Mouse (Mus musculus): ENCODE measurements around the gene Atg4d.
"Not testable (repeated sequence)": the region's sequence is repeated elsewhere in the genome, so short reads cannot be mapped to it uniquely, and the experiment has no call there.

The Atg4d gene

GRCm38 (mm10) chr9:21239465-21239848 is 25.6 kb upstream of the Atg4d start:
- DNase-seq (ENCODE audit: inconsistent age in 2 of 2, low spot score in 1 of 2) = no peak

GRCm38 (mm10) chr9:21241343-21241742 is 23.8 kb upstream of the Atg4d start:
- DNase-seq (ENCODE audit: inconsistent age in 2 of 2, low spot score in 1 of 2) = peak; percentile 74 to 92

- DNase-seq (ENCODE audit: inconsistent age in 2 of 2, low spot score in 1 of 2) = peak in 1 of 2 experiments; percentile 18
These were observed 21.2 kb upstream of the Atg4d start for GRCm38 (mm10) chr9:21243826-21244427.

GRCm38 (mm10) chr9:21244428-21245112 is 20.5 kb upstream of the Atg4d start:
- peak in 1 of 2 experiments; percentile 60 for DNase-seq (ENCODE audit: inconsistent age in 2 of 2, low spot score in 1 of 2)

- no peak for DNase-seq (ENCODE audit: inconsistent age in 2 of 2, low spot score in 1 of 2)
These were observed 20.0 kb upstream of the Atg4d start for GRCm38 (mm10) chr9:21245113-21245487.

- DNase-seq (ENCODE audit: inconsistent age in 2 of 2, low spot score in 1 of 2) = no peak
These were observed 18.8 kb upstream of the Atg4d start for GRCm38 (mm10) chr9:21246342-21246741.

- DNase-seq (ENCODE audit: inconsistent age in 2 of 2, low spot score in 1 of 2) = peak in 1 of 2 experiments; percentile 71
These were observed 16.8 kb upstream of the Atg4d start, which contains the start of gene S1pr5 for GRCm38 (mm10) chr9:21248326-21248725. Gene S1pr5 (minus strand): TSS chr9:21248443.

- peak in 1 of 2 experiments; percentile 21 for DNase-seq (ENCODE audit: inconsistent age in 2 of 2, low spot score in 1 of 2)
These were observed 15.2 kb upstream of the Atg4d start for GRCm38 (mm10) chr9:21249629-21250508.

- DNase-seq (ENCODE audit: inconsistent age in 2 of 2, low spot score in 1 of 2) = peak in 1 of 2 experiments; percentile 18
These were observed 14.6 kb upstream of the Atg4d start for GRCm38 (mm10) chr9:21250509-21250908.

- DNase-seq (ENCODE audit: inconsistent age in 2 of 2, low spot score in 1 of 2) = peak in 1 of 2 experiments; percentile 15
These were observed 13.9 kb upstream of the Atg4d start for GRCm38 (mm10) chr9:21251116-21251735.

GRCm38 (mm10) chr9:21254690-21255089 is 10.4 kb upstream of the Atg4d start:
- DNase-seq (ENCODE audit: inconsistent age in 2 of 2, low spot score in 1 of 2) = no peak

GRCm38 (mm10) chr9:21256349-21256748 is 8.7 kb upstream of the Atg4d start:
- not testable (repeated sequence) for DNase-seq (ENCODE audit: inconsistent age in 2 of 2, low spot score in 1 of 2)

- peak in 1 of 2 experiments; percentile 18 for DNase-seq (ENCODE audit: inconsistent age in 2 of 2, low spot score in 1 of 2)
These were observed 4.5 kb upstream of the Atg4d start for GRCm38 (mm10) chr9:21260491-21261040.

GRCm38 (mm10) chr9:21261831-21262230 is 3.3 kb upstream of the Atg4d start:
- DNase-seq (ENCODE audit: inconsistent age in 2 of 2, low spot score in 1 of 2) = peak in 1 of 2 experiments; percentile 38

GRCm38 (mm10) chr9:21264272-21264999 is 657 bp upstream of the Atg4d start:
- no peak for DNase-seq (ENCODE audit: inconsistent age in 2 of 2, low spot score in 1 of 2)

- DNase-seq (ENCODE audit: inconsistent age in 2 of 2, low spot score in 1 of 2) = no peak
These were observed 518 bp downstream of the Atg4d start for GRCm38 (mm10) chr9:21265611-21266010.

- peak in 1 of 2 experiments; percentile 25 for DNase-seq (ENCODE audit: inconsistent age in 2 of 2, low spot score in 1 of 2)
These were observed 1.8 kb downstream of the Atg4d start for GRCm38 (mm10) chr9:21266889-21267288.

GRCm38 (mm10) chr9:21268305-21268704 is 3.2 kb downstream of the Atg4d start:
- no peak for DNase-seq (ENCODE audit: inconsistent age in 2 of 2, low spot score in 1 of 2)

- not testable (repeated sequence) for DNase-seq (ENCODE audit: inconsistent age in 2 of 2, low spot score in 1 of 2)
These were observed 4.5 kb downstream of the Atg4d start for GRCm38 (mm10) chr9:21269590-21269989.

GRCm38 (mm10) chr9:21272391-21272790 is 7.3 kb downstream of the Atg4d start:
- DNase-seq (ENCODE audit: inconsistent age in 2 of 2, low spot score in 1 of 2) = peak in 1 of 2 experiments; percentile 18

Measured in adrenal gland, adult (tissue).